Mouse (Mus musculus): ENCODE measurements around the gene Zfand4. TPM values are rescaled to one million over a fixed set of nuclear protein-coding genes. Genes with fewer than 3 reads are reported as not detected.
A peak's percentile ranks its signal among the peaks of the same experiment; 100 is the strongest.

Gene Zfand4
- polyA plus RNA-seq, 1 experiment from 2014 or later, result 8.3 TPM

DNA sequence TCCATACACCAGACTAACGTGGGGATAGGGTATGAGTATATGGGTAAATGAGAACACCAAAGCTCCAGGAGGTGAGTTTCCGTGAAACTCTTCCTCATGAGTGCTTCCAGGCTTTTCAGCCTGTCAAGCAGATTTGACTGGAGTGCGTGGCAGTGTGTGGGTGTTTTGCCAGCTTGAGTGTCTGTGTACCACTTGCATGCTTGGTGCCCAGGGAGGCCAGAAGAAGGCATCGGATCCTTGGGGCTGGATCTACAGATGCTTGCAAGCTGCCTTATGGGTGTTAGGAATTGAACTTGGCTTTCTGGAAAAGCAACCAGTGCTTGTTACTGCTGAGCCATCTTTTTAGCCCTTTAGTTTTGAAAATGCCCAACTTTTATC lies 92.9 kb downstream of the Zfand4 start:
- Histone ChIP-seq H3K36me3 (no peaks in the 10 kb centered on the region), H3K4me3 (no peak overlapping the region), H3K9me3 (no peaks in the 10 kb centered on the region), H3K27ac (no peak overlapping the region), H3K27me3 (no peaks in the 10 kb centered on the region), H3K4me1 (replicated peaks) (peaks cover 8% of the 10 kb centered on the region), H3K9ac (no peak overlapping the region), H3K4me2 (no peak overlapping the region)
- 68% methylated on average over 4 of the region's 4 CpGs for WGBS
- ATAC-seq (ENCODE audit: low FRiP score), result no peak

DNA sequence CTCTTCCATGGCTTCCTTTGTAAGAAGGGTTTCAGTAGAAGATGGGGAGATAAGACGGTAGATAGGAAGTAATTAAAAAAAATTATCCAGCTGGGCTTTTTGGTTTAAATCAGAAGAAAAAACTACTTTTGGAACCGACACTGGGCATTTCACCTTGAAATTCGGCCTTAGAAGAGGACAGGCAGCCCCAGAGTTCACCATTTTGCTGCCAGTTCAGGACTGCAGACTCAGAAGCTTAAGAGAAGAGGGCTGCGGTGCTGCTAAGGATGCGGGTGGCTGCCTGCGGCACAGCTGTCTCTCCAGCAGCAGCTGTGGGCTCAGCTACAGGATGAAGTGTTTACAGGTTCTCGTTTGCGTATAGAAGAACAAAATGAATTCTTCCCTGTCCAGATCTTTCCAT lies 94.0 kb downstream of the Zfand4 start:
- Histone ChIP-seq H3K36me3 (no peaks in the 10 kb centered on the region), H3K4me1 (replicated peaks) (peaks cover 8% of the 10 kb centered on the region), H3K4me2 (no peak overlapping the region), H3K4me3 (no peak overlapping the region), H3K27me3 (no peaks in the 10 kb centered on the region), H3K27ac (no peak overlapping the region), H3K9ac (no peak overlapping the region), H3K9me3 (no peaks in the 10 kb centered on the region)
- ATAC-seq (ENCODE audit: low FRiP score), result no peak
- 78% methylated on average over 8 of the region's 8 CpGs for WGBS

GRCm38 (mm10) chr6:116359256-116359655 lies 95.2 kb downstream of the Zfand4 start:
- no peak overlapping the region for H3K27ac ChIP-seq
- H3K9me3 ChIP-seq, result no peaks in the 10 kb centered on the region
- no peak for ATAC-seq (ENCODE audit: low FRiP score)
- WGBS, result 84% methylated on average over 3 of the region's 3 CpGs
- no peaks in the 10 kb centered on the region for H3K36me3 ChIP-seq
- H3K4me1 ChIP-seq (replicated peaks), result peaks cover 8% of the 10 kb centered on the region
- no peaks in the 10 kb centered on the region for H3K27me3 ChIP-seq
- no peak overlapping the region for H3K9ac ChIP-seq
- no peak overlapping the region for H3K4me3 ChIP-seq
- H3K4me2 ChIP-seq, result no peak overlapping the region

- Histone ChIP-seq H3K9ac (no peak overlapping the region), H3K36me3 (no peaks in the 10 kb centered on the region), H3K9me3 (no peaks in the 10 kb centered on the region), H3K4me2 (no peak overlapping the region), H3K4me3 (no peak overlapping the region), H3K27ac (no peak overlapping the region), H3K4me1 (replicated peaks) (peaks cover 8% of the 10 kb centered on the region), H3K27me3 (no peaks in the 10 kb centered on the region)
- ATAC-seq (ENCODE audit: low FRiP score), result no peak
- WGBS, result 95% methylated on average over 3 of the region's 3 CpGs
These were observed 97.4 kb downstream of the Zfand4 start for GRCm38 (mm10) chr6:116361463-116361862.

DNA sequence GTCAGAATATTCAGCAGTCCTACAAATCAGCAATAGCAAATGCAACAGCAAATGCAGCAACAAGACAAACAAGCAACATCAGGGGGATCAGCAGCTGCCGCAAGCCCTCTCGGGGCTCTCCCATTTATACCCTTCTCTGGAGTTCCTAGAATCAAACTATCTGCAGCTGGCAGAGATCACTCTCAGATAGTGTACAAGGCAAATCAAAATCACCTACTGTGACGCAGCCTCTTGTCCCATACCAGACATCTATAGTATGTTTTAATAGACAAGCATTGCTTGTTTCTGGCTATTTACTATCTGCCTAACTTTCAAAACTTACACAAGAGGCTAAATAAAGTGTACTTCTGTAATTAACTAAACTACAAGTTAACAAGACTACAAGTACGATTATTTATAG lies 98.0 kb downstream of the Zfand4 start:
- Histone ChIP-seq H3K4me1 (replicated peaks) (peaks cover 8% of the 10 kb centered on the region), H3K27me3 (no peaks in the 10 kb centered on the region), H3K9ac (no peak overlapping the region), H3K4me3 (no peak overlapping the region), H3K27ac (no peak overlapping the region), H3K36me3 (no peaks in the 10 kb centered on the region), H3K9me3 (no peaks in the 10 kb centered on the region), H3K4me2 (no peak overlapping the region)
- no peak for ATAC-seq (ENCODE audit: low FRiP score)
- WGBS, result 92% methylated on average over 4 of the region's 4 CpGs

- no peak overlapping the region for H3K9ac ChIP-seq
- 59% methylated on average over 11 of the region's 11 CpGs for WGBS
- ATAC-seq (ENCODE audit: low FRiP score), result no peak
- no peaks in the 10 kb centered on the region for H3K27me3 ChIP-seq
- H3K9me3 ChIP-seq, result no peaks in the 10 kb centered on the region
- H3K36me3 ChIP-seq, result no peaks in the 10 kb centered on the region
- peaks cover 4% of the 10 kb centered on the region; the same call in 1 of the 2 replicates for H3K4me1 ChIP-seq (replicated peaks)
- no peak overlapping the region for H3K27ac ChIP-seq
- H3K4me3 ChIP-seq, result no peak overlapping the region
- no peak overlapping the region for H3K4me2 ChIP-seq
These were observed 103.9 kb downstream of the Zfand4 start for GRCm38 (mm10) chr6:116367971-116368370.

- H3K4me2 ChIP-seq, result no peak overlapping the region
- H3K4me1 ChIP-seq (replicated peaks), result peaks cover 8% of the 10 kb centered on the region; the same call in 1 of the 2 replicates
- no peak overlapping the region for H3K9ac ChIP-seq
- H3K4me3 ChIP-seq, result no peak overlapping the region
- H3K9me3 ChIP-seq, result no peaks in the 10 kb centered on the region
- WGBS, result 100% methylated on average over 1 of the region's 1 CpGs
- no peak for ATAC-seq (ENCODE audit: low FRiP score)
- no peaks in the 10 kb centered on the region for H3K27me3 ChIP-seq
- no peak overlapping the region for H3K27ac ChIP-seq
- no peaks in the 10 kb centered on the region for H3K36me3 ChIP-seq
These were observed 105.8 kb downstream of the Zfand4 start for GRCm38 (mm10) chr6:116369811-116370210.

DNA sequence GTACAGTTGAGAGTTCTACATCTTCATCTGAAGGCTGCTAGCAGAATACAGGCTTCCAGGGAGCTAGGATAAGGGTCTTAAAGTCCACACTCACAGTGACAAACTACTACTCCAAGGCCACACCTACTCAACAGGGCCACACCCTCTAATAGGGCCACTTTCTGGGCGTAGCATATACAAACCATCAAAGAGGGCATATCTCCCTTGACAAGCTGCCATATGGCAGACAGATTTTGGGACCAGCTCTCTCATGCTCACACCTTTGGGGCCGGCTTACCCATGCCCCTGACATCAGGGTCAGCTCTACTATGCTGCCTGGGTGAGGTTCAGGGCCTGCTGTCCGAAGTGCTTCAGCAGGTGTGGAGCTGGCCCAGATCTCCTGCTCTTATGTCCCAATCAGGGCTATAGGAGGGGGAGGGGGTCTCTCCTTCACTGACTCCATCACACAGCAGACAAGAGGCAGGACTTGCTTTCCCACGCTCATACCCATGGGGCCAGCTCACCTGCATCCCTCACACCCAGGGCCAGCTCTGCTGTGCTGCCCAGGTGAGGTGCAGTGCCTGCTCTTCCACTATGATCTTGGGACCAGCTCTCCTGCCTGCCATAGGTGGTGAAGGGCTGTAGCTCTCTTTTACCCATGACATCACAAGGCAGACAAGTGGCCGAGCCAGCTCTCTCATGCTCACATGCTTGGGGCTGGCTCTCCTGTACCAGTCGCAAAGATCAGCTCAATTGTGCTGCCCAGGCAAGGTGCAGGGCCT lies 106.4 kb downstream of the Zfand4 start:
- WGBS, result 90% methylated on average over 6 of the region's 6 CpGs
- ATAC-seq (ENCODE audit: low FRiP score), result peak; percentile 61; the same call in 1 of the 2 replicates
- H3K9ac ChIP-seq, result no peak overlapping the region

DNA sequence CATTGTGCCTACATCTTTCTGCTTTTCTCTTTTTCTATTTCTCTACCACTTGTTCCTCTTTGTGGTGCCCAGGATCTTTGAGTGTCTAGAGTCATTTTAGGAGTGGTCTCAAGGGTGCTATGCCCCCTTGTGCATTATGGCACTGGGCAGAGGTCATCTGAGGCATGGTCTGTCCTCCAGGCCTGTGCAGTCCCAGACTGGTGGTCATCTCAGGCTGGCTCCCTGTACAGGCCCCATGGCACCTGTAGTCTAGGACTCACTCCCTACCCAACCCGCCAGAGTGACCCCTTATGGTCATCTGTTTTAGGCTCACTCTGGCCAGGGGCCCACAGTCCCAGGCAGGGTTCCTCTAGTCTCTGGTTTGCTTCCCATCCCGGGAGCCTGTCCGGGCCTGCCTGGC lies 107.5 kb downstream of the Zfand4 start:
- no peaks in the 10 kb centered on the region for H3K36me3 ChIP-seq
- ATAC-seq (ENCODE audit: low FRiP score), result no peak
- H3K4me2 ChIP-seq, result no peak overlapping the region
- no peaks in the 10 kb centered on the region for H3K27me3 ChIP-seq
- H3K9ac ChIP-seq, result no peak overlapping the region
- H3K27ac ChIP-seq, result no peak overlapping the region
- WGBS, result 99% methylated on average over 3 of the region's 3 CpGs
- no peaks in the 10 kb centered on the region for H3K9me3 ChIP-seq
- no peak overlapping the region for H3K4me3 ChIP-seq
- H3K4me1 ChIP-seq (replicated peaks), result peaks cover 8% of the 10 kb centered on the region; the same call in 1 of the 2 replicates

More for the DNA sequence above, 106.4 kb downstream of the Zfand4 start:
- H3K36me3 ChIP-seq, result no peaks in the 10 kb centered on the region
- H3K4me1 ChIP-seq (replicated peaks), result peaks cover 8% of the 10 kb centered on the region; the same call in 1 of the 2 replicates
- no peak overlapping the region for H3K27ac ChIP-seq
- no peaks in the 10 kb centered on the region for H3K27me3 ChIP-seq
- H3K9me3 ChIP-seq, result no peaks in the 10 kb centered on the region
- H3K4me2 ChIP-seq, result no peak overlapping the region
- H3K4me3 ChIP-seq, result no peak overlapping the region

DNA sequence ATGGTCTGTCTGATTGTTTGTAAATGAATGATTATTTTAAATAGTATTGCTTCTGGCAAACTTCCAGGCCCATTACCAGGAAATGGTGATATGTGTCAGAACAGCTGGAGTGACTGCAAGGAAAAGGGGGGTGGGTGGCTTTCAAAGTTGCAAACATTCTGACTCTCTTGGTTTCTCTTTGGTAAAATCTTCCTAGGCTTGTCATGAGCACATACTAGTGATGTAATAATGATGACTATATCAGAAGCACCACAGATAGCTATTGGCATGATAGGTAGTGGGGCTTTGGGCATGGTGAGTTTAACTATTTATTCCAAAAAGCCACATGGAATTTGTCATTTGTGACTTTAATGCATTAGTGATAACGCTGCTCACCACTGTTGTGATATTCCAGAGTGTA lies 110.1 kb downstream of the Zfand4 start:
- Histone ChIP-seq H3K36me3 (peaks cover 6% of the 10 kb centered on the region; the same call in 1 of the 2 replicates), H3K4me2 (no peak overlapping the region), H3K4me1 (replicated peaks) (0 out of 2 replicates have a peak, but pooled peaks cover 5% of the 10 kb centered on the region), H3K27me3 (no peaks in the 10 kb centered on the region), H3K4me3 (no peak overlapping the region), H3K27ac (no peak overlapping the region), H3K9me3 (no peaks in the 10 kb centered on the region), H3K9ac (no peak overlapping the region)
- ATAC-seq (ENCODE audit: low FRiP score), result no peak
- 97% methylated on average over 1 of the region's 1 CpGs for WGBS

GRCm38 (mm10) chr6:116374618-116375017 lies 110.6 kb downstream of the Zfand4 start:
- Histone ChIP-seq H3K4me1 (replicated peaks) (0 out of 2 replicates have a peak, but pooled peaks cover 5% of the 10 kb centered on the region), H3K36me3 (peaks cover 6% of the 10 kb centered on the region; the same call in 1 of the 2 replicates), H3K4me2 (no peak overlapping the region), H3K9ac (no peak overlapping the region), H3K27me3 (no peaks in the 10 kb centered on the region), H3K4me3 (no peak overlapping the region), H3K9me3 (no peaks in the 10 kb centered on the region), H3K27ac (no peak overlapping the region)
- ATAC-seq (ENCODE audit: low FRiP score), result no peak

GRCm38 (mm10) chr6:116378892-116379291 lies 114.9 kb downstream of the Zfand4 start:
- Histone ChIP-seq H3K4me1 (replicated peaks) (peaks cover 11% of the 10 kb centered on the region), H3K4me3 (no peak overlapping the region), H3K27me3 (no peaks in the 10 kb centered on the region), H3K9me3 (no peaks in the 10 kb centered on the region), H3K9ac (no peak overlapping the region), H3K36me3 (peaks cover 6% of the 10 kb centered on the region; the same call in 1 of the 2 replicates), H3K4me2 (no peak overlapping the region), H3K27ac (no peak overlapping the region)
- ATAC-seq (ENCODE audit: low FRiP score), result no peak
- WGBS, result 89% methylated on average over 7 of the region's 7 CpGs
